Comparison of ENCODE assay signal across 26 mouse cellular contexts in genomic region chr10:95709143-95709880, GRCm38 (mm10). TPM values are rescaled to one million over a fixed set of nuclear protein-coding genes. Genes with fewer than 3 reads are reported as not detected.
A peak's percentile ranks its signal among the peaks of the same experiment; 100 is the strongest.
DNase-seq lines count a peak whose midpoint lies in the region; ATAC-seq lines count a peak whose summit lies in the region.
"Had no signal": no experiment of that assay in that cellular context is flagged by ENCODE, and none has a peak within 500 bp of the region (broad histone marks: within the 10 kb centered on the region; RNA-seq: fewer than 3 reads in every experiment).

No protein-coding gene starts in this region.

- no peak overlapping the region for H3K9ac ChIP-seq in heart, embryonic 12.5 days
- H3K9ac ChIP-seq in embryonic facial prominence, embryonic 12.5 days = no peak overlapping the region
- no peak overlapping the region for H3K9ac ChIP-seq in limb, embryonic 12.5 days (replicated peaks)
- H3K9ac ChIP-seq in intestine, embryonic 15.5 days = no peak overlapping the region
- no peak overlapping the region for H3K9ac ChIP-seq in midbrain, embryonic 11.5 days (ENCODE audit: low read length)
- H3K9ac ChIP-seq: forebrain, postnatal 0 days; heart, embryonic 15.5 days; hindbrain, embryonic 14.5 days; liver, postnatal 0 days; midbrain, embryonic 15.5 days; stomach, embryonic 15.5 days had no signal

- intact Hi-C loops in left cerebral cortex, postnatal 36 days (cut with DNase I) = no loop called here

- ATAC-seq in heart, embryonic 12.5 days (ENCODE audit: insufficient number of reproducible peaks, low FRiP score) = no peak
- no peak for ATAC-seq in embryonic facial prominence, embryonic 12.5 days (ENCODE audit: insufficient number of reproducible peaks, insufficient read depth, low FRiP score, low TSS enrichment)
- ATAC-seq in limb, embryonic 12.5 days (ENCODE audit: insufficient number of reproducible peaks, insufficient read depth, low FRiP score, low TSS enrichment, low read depth) = no peak
- no peak for ATAC-seq in intestine, embryonic 15.5 days
- ATAC-seq in midbrain, embryonic 11.5 days (ENCODE audit: low FRiP score) = no peak
- ATAC-seq: forebrain, postnatal 0 days; intestine, postnatal 0 days; liver, postnatal 0 days; midbrain, embryonic 15.5 days had no signal

- peak; percentile 80 for DNase-seq in heart, adult 11 months
- DNase-seq in NIH3T3 (ENCODE audit: low read depth) = peak; percentile 88
- no peak for DNase-seq in left cerebral cortex, postnatal 36 days (ENCODE audit: low spot score in 2 of 2)
- no peak for DNase-seq in midbrain, embryonic 11.5 days (ENCODE audit: low spot score, missing footprints)
- DNase-seq: adrenal gland, postnatal 10 days; cerebellum, adult 8-10 months; forebrain, postnatal 0 days; gastrocnemius, postnatal 25 days; kidney, postnatal 25 days; layer of hippocampus, postnatal 36 days; left cerebral cortex, postnatal 4 days; liver, postnatal 0 days; lung, postnatal 4 days; right cerebral cortex, adult 18-20 months had no signal

- WGBS in heart, embryonic 12.5 days = 60% methylated on average over 10 of the region's 10 CpGs
- 19% methylated on average over 10 of the region's 10 CpGs for WGBS in embryonic facial prominence, embryonic 12.5 days
- WGBS in limb, embryonic 12.5 days = 29% methylated on average over 10 of the region's 10 CpGs
- WGBS in intestine, embryonic 15.5 days = 67% methylated on average over 10 of the region's 10 CpGs
- WGBS in midbrain, embryonic 11.5 days = 85% methylated on average over 10 of the region's 10 CpGs

- H3K4me1 ChIP-seq in heart, embryonic 12.5 days (replicated peaks) = peaks cover 18% of the 10 kb centered on the region
- H3K4me1 ChIP-seq in embryonic facial prominence, embryonic 12.5 days = peaks cover 37% of the 10 kb centered on the region
- peaks cover 56% of the 10 kb centered on the region for H3K4me1 ChIP-seq in limb, embryonic 12.5 days (replicated peaks)
- H3K4me1 ChIP-seq in intestine, embryonic 15.5 days (replicated peaks) = 0 out of 2 replicates have a peak, but pooled peaks cover 4% of the 10 kb centered on the region
- H3K4me1 ChIP-seq in midbrain, embryonic 11.5 days (ENCODE audit: control insufficient read depth, insufficient read depth, low read length) = no peaks in the 10 kb centered on the region; the same call in 1 of the 2 replicates

- no peaks in the 10 kb centered on the region for H3K27me3 ChIP-seq in heart, embryonic 12.5 days (replicated peaks)
- no peaks in the 10 kb centered on the region for H3K27me3 ChIP-seq in embryonic facial prominence, embryonic 12.5 days
- H3K27me3 ChIP-seq in limb, embryonic 12.5 days = no peaks in the 10 kb centered on the region
- no peaks in the 10 kb centered on the region for H3K27me3 ChIP-seq in intestine, embryonic 15.5 days (replicated peaks)
- no peaks in the 10 kb centered on the region for H3K27me3 ChIP-seq in midbrain, embryonic 11.5 days (ENCODE audit: control insufficient read depth, insufficient read depth, low read length)
- H3K27me3 ChIP-seq: heart, embryonic 15.5 days; midbrain, embryonic 15.5 days; stomach, embryonic 15.5 days had no signal

- H3K4me3 ChIP-seq in heart, embryonic 12.5 days = no peak overlapping the region
- no peak overlapping the region for H3K4me3 ChIP-seq in embryonic facial prominence, embryonic 12.5 days
- no peak overlapping the region for H3K4me3 ChIP-seq in limb, embryonic 12.5 days (replicated peaks)
- no peak overlapping the region for H3K4me3 ChIP-seq in intestine, embryonic 15.5 days (replicated peaks)
- H3K4me3 ChIP-seq in midbrain, embryonic 11.5 days (ENCODE audit: low read depth, low read length) = no peak overlapping the region
- H3K4me3 ChIP-seq: heart, embryonic 15.5 days; midbrain, embryonic 15.5 days; stomach, embryonic 15.5 days had no signal

- H3K4me2 ChIP-seq in heart, embryonic 12.5 days = no peak overlapping the region
- 0 out of 2 replicates have a peak overlapping the region, but pooled peaks have one; percentile 5 for H3K4me2 ChIP-seq in embryonic facial prominence, embryonic 12.5 days (replicated peaks)
- no peak overlapping the region for H3K4me2 ChIP-seq in limb, embryonic 12.5 days
- H3K4me2 ChIP-seq in intestine, embryonic 15.5 days (replicated peaks) = no peak overlapping the region
- no peak overlapping the region for H3K4me2 ChIP-seq in midbrain, embryonic 11.5 days
- H3K4me2 ChIP-seq: heart, embryonic 15.5 days; hindbrain, embryonic 14.5 days; midbrain, embryonic 15.5 days; stomach, embryonic 15.5 days had no signal

- no peaks in the 10 kb centered on the region for H3K36me3 ChIP-seq in heart, embryonic 12.5 days
- no peaks in the 10 kb centered on the region for H3K36me3 ChIP-seq in embryonic facial prominence, embryonic 12.5 days
- H3K36me3 ChIP-seq in limb, embryonic 12.5 days = no peaks in the 10 kb centered on the region
- H3K36me3 ChIP-seq in intestine, embryonic 15.5 days = no peaks in the 10 kb centered on the region
- H3K36me3 ChIP-seq in midbrain, embryonic 11.5 days (ENCODE audit: control insufficient read depth, insufficient read depth, low read length) = no peaks in the 10 kb centered on the region
- H3K36me3 ChIP-seq: heart, embryonic 15.5 days; midbrain, embryonic 15.5 days; stomach, embryonic 15.5 days had no signal

- no peak overlapping the region for H3K27ac ChIP-seq in heart, embryonic 12.5 days (ENCODE audit: poor library complexity, severe bottlenecking)
- peak overlapping the region; percentile 78 for H3K27ac ChIP-seq in embryonic facial prominence, embryonic 12.5 days
- H3K27ac ChIP-seq in limb, embryonic 12.5 days = peak overlapping the region; percentile 72
- no peak overlapping the region for H3K27ac ChIP-seq in intestine, embryonic 15.5 days
- no peak overlapping the region for H3K27ac ChIP-seq in midbrain, embryonic 11.5 days (ENCODE audit: low read depth, low read length)
- H3K27ac ChIP-seq: heart, embryonic 15.5 days; hindbrain, embryonic 14.5 days; midbrain, embryonic 15.5 days; stomach, embryonic 15.5 days had no signal

- H3K9me3 ChIP-seq in heart, embryonic 12.5 days (replicated peaks) = no peaks in the 10 kb centered on the region
- no peaks in the 10 kb centered on the region for H3K9me3 ChIP-seq in embryonic facial prominence, embryonic 12.5 days
- no peaks in the 10 kb centered on the region for H3K9me3 ChIP-seq in limb, embryonic 12.5 days
- no peaks in the 10 kb centered on the region for H3K9me3 ChIP-seq in intestine, embryonic 15.5 days
- no peaks in the 10 kb centered on the region for H3K9me3 ChIP-seq in midbrain, embryonic 11.5 days (ENCODE audit: control insufficient read depth, low read length)
- H3K9me3 ChIP-seq: heart, embryonic 15.5 days; midbrain, embryonic 15.5 days; stomach, embryonic 15.5 days had no signal

RNA-seq across cellular contexts. Expression of gene Anapc15-ps, which starts 36.1 kb away (rescaled TPM):
- polyA plus RNA-seq in heart, embryonic 12.5 days (2016; fragmentation: Nextera tagmentation; extraction: Ambion mirVana) = not detected in 2 replicates
- not detected in 2 replicates for polyA plus RNA-seq in embryonic facial prominence, embryonic 12.5 days (2016; fragmentation: Nextera tagmentation; extraction: Ambion mirVana)
- polyA plus RNA-seq in limb, embryonic 12.5 days (2016; fragmentation: Nextera tagmentation; extraction: Ambion mirVana) = not detected in 2 replicates
- total RNA-seq in left cerebral cortex, postnatal 36 days (2021) = not detected
- not detected in 2 replicates for polyA plus RNA-seq in intestine, embryonic 15.5 days (2015; fragmentation: Nextera tagmentation; extraction: Ambion mirVana)
- not detected in 2 replicates for polyA plus RNA-seq in midbrain, embryonic 11.5 days (2014; fragmentation: Nextera tagmentation; extraction: Ambion mirVana)
- total RNA-seq: adrenal gland, postnatal 10 days; ES-E14; forebrain, postnatal 0 days; gastrocnemius, postnatal 25 days; layer of hippocampus, postnatal 36 days; left cerebral cortex, postnatal 4 days had no signal
- polyA plus RNA-seq: forebrain, postnatal 0 days; heart, embryonic 15.5 days; hindbrain, embryonic 14.5 days; intestine, postnatal 0 days; liver, postnatal 0 days; midbrain, embryonic 15.5 days; neural tube, embryonic 14.5 days; thymus, postnatal 0 days had no signal

Comparison
In these comparisons a context has a peak if more than half of its experiments do, and no peak if none do; other contexts are left out.
1. DNase-seq: peak in heart, adult 11 months (single experiment) and NIH3T3 (single experiment); none in left cerebral cortex, postnatal 36 days (0 of 2) and midbrain, embryonic 11.5 days (single experiment).
2. H3K27ac ChIP-seq: peak in embryonic facial prominence, embryonic 12.5 days (single experiment) and limb, embryonic 12.5 days (single experiment); none in heart, embryonic 12.5 days (single experiment), intestine, embryonic 15.5 days (single experiment) and midbrain, embryonic 11.5 days (single experiment).